Mouse (Mus musculus) E14TG2a.4 (cell line): ENCODE measurements around the gene Fnbp1l.

Experiments
- CTCF ChIP-seq: conservative IDR thresholded peaks from 2 replicates; pipeline ENCODE4 v1.5.1; 2014; ENCODE audit warnings: low read length
- NANOG ChIP-seq: IDR thresholded peaks from 2 replicates; pipeline ENCODE4 v1.6.1; 2014; ENCODE audit warnings: borderline replicate concordance, low read length, mixed read lengths
- POU5F1 ChIP-seq: IDR thresholded peaks from 2 replicates; pipeline ENCODE4 v1.6.1; 2014; ENCODE audit warnings: low read length, borderline replicate concordance

GRCm38 (mm10) chr3:122628956-122629355, 9.4 kb upstream of the Fnbp1l start:
- TF ChIP-seq CTCF (no peak), NANOG (no peak), POU5F1 (no peak)
